Mouse (Mus musculus) hindbrain, embryonic 11.5 days (tissue): ENCODE measurements around the gene Polq. TPM values are rescaled to one million over a fixed set of nuclear protein-coding genes. Genes with fewer than 3 reads are reported as not detected.
A peak's percentile ranks its signal among the peaks of the same experiment; 100 is the strongest.
"Not testable (repeated sequence)": the region's sequence is repeated elsewhere in the genome, so short reads cannot be mapped to it uniquely, and the experiment has no call there.

Source experiments
- ATAC-seq: fragments of 200-750 bp; cut with Nextera tagmentation; 2 replicates; pipeline ENCODE4 v1.8.0; 2017; ENCODE audit warnings: mild to moderate bottlenecking, moderate TSS enrichment, moderate library complexity; ENCODE audit not compliant: low FRiP score
- DNase-seq: peaks from one replicate; pipeline ENCODE4 v3.0.0-alpha.2; 2015; ENCODE audit warnings: low spot score
- H3K27ac ChIP-seq: fragments of 300-500 bp; sonication (generic); 2 replicates; pipeline ENCODE4 v1.5.1; 2014; ENCODE audit warnings: mild to moderate bottlenecking, low read depth, low read length
- H3K27me3 ChIP-seq: fragments of 300-500 bp; sonication (generic); 2 replicates; pipeline ENCODE4 v1.6.1; 2014; ENCODE audit warnings: mild to moderate bottlenecking, low read length, moderate library complexity, mixed read lengths; ENCODE audit not compliant: control insufficient read depth, insufficient read depth
- H3K36me3 ChIP-seq: fragments of 300-500 bp; sonication (generic); 2 replicates; pipeline ENCODE4 v1.6.1; 2014; ENCODE audit warnings: mild to moderate bottlenecking, low read length, moderate library complexity, mixed read lengths; ENCODE audit not compliant: control insufficient read depth, insufficient read depth
- H3K4me1 ChIP-seq: fragments of 300-500 bp; sonication (generic); replicated peaks from 2 replicates; pipeline ENCODE4 v1.6.1; 2014; ENCODE audit warnings: low read length, mixed read lengths; ENCODE audit not compliant: control insufficient read depth, insufficient read depth
- H3K4me2 ChIP-seq: fragments of 300-500 bp; sonication (generic); replicated peaks from 2 replicates; pipeline ENCODE4 v1.6.1; 2014; ENCODE audit warnings: mild to moderate bottlenecking, low read depth, low read length
- H3K4me3 ChIP-seq: fragments of 300-500 bp; sonication (generic); 2 replicates; pipeline ENCODE4 v1.5.1; 2014; ENCODE audit warnings: low read depth, low read length
- H3K9ac ChIP-seq: fragments of 300-500 bp; sonication (generic); 2 replicates; pipeline ENCODE4 v1.6.1; 2014; ENCODE audit warnings: low read depth, low read length
- H3K9me3 ChIP-seq: fragments of 300-500 bp; sonication (generic); 2 replicates; pipeline ENCODE4 v1.6.1; 2016; ENCODE audit warnings: low read length; ENCODE audit not compliant: control insufficient read depth
- WGBS: fragments of 180-500 bp; shearing (Covaris S2); extraction: QIAGEN DNeasy Blood & Tissue Kit; methylation state at CpG from one replicate; pipeline ENCODE4 v1.1.7; 2014; 5-methylcytosine and 5-hydroxymethylcytosine counted together
- polyA plus RNA-seq: library from polyadenylated mRNA; unstranded; fragments of >200 nt; fragmentation: Nextera tagmentation; extraction: Ambion mirVana; gene quantifications from 2 replicates; pipeline ENCODE4 v1.2.1, GENCODE M21; 2014

Polq gene
- polyA plus RNA-seq, 1 experiment from 2014 or later = 11.8 TPM

DNA sequence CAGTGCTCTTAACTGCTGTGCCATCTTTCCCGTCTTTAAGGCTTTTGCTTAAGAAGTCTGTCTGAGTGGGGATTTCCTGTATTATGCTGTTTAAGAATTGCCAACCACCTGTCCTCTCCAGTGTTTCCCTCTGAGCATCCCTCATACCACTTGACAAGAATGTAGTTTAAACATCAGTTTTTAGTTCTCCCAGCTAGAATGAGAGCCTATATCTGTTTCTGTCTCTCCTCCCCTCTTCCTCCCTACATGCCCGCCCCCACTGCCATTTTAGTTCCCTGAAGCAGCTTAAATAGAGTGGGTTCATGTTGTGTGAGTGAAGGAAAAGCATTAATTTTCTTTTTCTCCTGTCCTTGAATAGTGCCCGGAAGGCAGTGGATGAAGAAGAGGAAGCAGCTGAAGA, 48.0 kb downstream of the Polq start:
- H3K4me3 ChIP-seq = no peak overlapping the region
- no peaks in the 10 kb centered on the region for H3K4me1 ChIP-seq
- no peak overlapping the region for H3K9ac ChIP-seq
- H3K27ac ChIP-seq = no peak overlapping the region
- H3K27me3 ChIP-seq = no peaks in the 10 kb centered on the region
- ATAC-seq = no peak
- no peak overlapping the region for H3K4me2 ChIP-seq
- H3K36me3 ChIP-seq = 0 out of 2 replicates have a peak, but pooled peaks cover 6% of the 10 kb centered on the region
- no peaks in the 10 kb centered on the region for H3K9me3 ChIP-seq
- no peak for DNase-seq
- WGBS = 97% methylated on average over 3 of the region's 3 CpGs

DNA sequence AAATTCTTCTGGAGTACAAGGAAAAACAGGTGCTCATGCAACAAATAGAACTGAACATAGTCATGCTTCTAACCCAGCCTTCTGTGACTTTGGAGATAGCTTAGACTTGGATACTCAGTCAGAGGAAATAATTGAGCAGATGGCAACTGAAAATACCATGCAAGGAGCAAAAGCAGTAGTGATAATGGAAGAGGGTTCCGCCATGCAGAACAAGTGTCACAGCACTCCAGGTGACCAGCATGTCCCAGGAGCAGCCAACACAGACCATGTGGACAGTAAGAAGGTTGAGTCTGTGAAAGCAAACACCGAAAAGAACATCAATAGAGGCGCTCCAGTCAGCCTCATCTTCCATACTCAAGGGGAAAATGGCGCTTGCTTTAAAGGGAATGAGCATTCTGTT, 49.7 kb downstream of the Polq start:
- Histone ChIP-seq H3K36me3 (0 out of 2 replicates have a peak, but pooled peaks cover 6% of the 10 kb centered on the region), H3K4me1 (no peaks in the 10 kb centered on the region), H3K9ac (no peak overlapping the region), H3K4me2 (no peak overlapping the region), H3K4me3 (no peak overlapping the region), H3K27ac (no peak overlapping the region), H3K9me3 (no peaks in the 10 kb centered on the region), H3K27me3 (no peaks in the 10 kb centered on the region)
- ATAC-seq = no peak
- WGBS = 96% methylated on average over 4 of the region's 4 CpGs
- no peak for DNase-seq

DNA sequence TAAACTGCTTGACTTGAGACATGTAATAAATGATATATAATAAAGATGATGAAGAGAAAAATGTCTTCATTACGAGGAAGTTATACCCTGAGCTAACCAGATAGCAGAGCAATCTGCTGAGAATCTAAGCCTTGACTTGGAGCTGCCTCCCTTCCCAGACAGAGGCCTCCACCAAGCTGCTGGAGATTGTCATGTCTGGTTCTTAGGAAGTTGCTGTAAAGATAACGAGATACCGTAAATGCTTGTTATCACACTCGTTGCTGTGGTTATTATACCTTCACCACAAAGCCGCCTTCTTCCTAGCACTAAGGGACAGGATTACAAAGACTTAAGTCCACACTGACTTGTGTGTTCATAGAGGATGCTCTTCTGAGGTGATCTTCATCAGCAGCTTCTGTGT, 60.8 kb downstream of the Polq start:
- H3K9me3 ChIP-seq = no peaks in the 10 kb centered on the region
- H3K27ac ChIP-seq = no peak overlapping the region
- H3K9ac ChIP-seq = no peak overlapping the region
- no peak for DNase-seq
- H3K36me3 ChIP-seq = no peaks in the 10 kb centered on the region
- H3K27me3 ChIP-seq = no peaks in the 10 kb centered on the region
- ATAC-seq = no peak
- no peaks in the 10 kb centered on the region for H3K4me1 ChIP-seq
- H3K4me2 ChIP-seq = no peak overlapping the region
- 92% methylated on average over 5 of the region's 5 CpGs for WGBS
- no peak overlapping the region for H3K4me3 ChIP-seq

DNA sequence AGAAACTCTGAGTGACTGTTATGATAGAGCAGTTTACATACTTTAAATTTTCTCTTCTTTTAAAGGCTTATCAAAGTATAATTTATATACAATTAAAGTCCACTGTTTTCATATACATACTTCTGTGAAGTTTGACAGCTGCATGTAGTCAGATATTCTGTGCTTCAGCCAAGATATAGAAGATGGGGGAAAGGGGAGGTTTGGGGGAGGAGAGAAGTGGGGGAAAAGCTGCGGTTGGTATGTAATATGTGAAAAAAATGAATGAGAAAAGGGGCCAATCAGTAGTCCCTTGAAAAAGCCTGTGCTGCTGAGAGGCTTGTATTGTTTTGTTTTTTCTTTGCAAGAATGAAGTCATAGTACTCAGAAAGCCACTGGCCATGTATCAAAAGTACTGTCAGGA, 78.1 kb downstream of the Polq start:
- Histone ChIP-seq H3K27me3 (no peaks in the 10 kb centered on the region), H3K9ac (no peak overlapping the region), H3K9me3 (no peaks in the 10 kb centered on the region), H3K27ac (no peak overlapping the region), H3K4me2 (no peak overlapping the region), H3K4me1 (no peaks in the 10 kb centered on the region), H3K4me3 (no peak overlapping the region), H3K36me3 (no peaks in the 10 kb centered on the region; the same call in 1 of the 2 replicates)
- no peak for ATAC-seq
- no peak for DNase-seq
- 84% methylated on average over 1 of the region's 1 CpGs for WGBS

DNA sequence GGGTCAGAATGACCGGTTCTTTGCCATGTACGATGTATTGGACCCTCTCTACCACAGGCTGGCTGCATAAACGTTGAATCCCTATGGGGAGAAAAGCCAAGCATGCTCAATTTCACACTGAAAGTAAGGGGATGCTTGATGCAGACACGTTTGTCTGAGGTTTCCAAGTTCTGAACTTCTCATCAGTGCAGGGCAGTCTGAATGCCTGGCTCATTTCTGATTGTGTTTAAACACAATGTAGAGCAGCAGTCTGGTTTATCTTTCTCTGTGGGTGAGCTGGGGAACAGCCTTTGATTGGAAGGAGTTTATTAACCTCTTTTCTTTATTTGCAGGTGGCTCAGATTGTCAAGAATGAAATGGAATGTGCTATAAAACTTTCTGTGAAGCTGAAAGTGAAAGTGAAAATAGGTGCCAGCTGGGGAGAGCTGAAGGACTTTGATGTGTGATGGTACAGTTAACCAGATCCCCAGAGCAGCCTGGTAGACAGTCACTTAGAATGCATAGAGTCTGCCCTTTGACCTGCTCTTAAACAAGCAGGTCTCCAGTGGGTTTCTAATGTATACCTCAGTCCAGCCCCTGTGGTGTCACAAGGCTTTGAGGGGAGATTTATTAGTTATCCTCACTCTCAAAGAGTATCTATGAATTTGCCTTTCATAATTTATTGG, 82.7 kb downstream of the Polq start:
- Histone ChIP-seq H3K9ac (no peak overlapping the region), H3K9me3 (no peaks in the 10 kb centered on the region), H3K36me3 (no peaks in the 10 kb centered on the region; the same call in 1 of the 2 replicates), H3K4me3 (no peak overlapping the region), H3K27me3 (no peaks in the 10 kb centered on the region), H3K4me2 (no peak overlapping the region), H3K4me1 (no peaks in the 10 kb centered on the region), H3K27ac (no peak overlapping the region)
- no peak for DNase-seq
- WGBS = 82% methylated on average over 4 of the region's 4 CpGs
- ATAC-seq = no peak

DNA sequence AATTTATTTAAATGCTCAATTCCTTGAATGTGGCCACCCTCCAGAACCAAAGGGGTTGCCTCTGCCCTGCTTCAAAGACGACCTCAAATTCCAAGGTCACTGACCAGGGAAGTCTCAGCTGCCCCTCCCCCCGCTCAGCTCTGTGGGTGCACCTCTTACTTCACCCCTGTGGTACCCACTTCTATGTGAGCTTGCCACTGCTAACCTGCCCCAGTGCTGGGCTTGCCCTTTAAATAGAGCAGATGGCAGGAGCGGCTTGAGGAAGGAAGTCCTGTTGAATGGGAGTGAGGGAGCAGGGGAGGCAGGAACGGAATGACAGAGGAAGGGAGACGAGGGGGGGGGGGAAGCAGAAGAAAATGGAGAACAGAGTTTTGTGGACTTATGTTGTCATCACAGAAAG, 97.2 kb downstream of the Polq start:
- no peaks in the 10 kb centered on the region for H3K4me1 ChIP-seq
- ATAC-seq (no peak), DNase-seq (no peak)
- no peaks in the 10 kb centered on the region for H3K36me3 ChIP-seq
- no peak overlapping the region for H3K27ac ChIP-seq
- no peak overlapping the region for H3K4me3 ChIP-seq
- no peak overlapping the region for H3K4me2 ChIP-seq
- no peaks in the 10 kb centered on the region for H3K9me3 ChIP-seq
- H3K9ac ChIP-seq = no peak overlapping the region
- WGBS = 33% methylated on average over 5 of the region's 5 CpGs
- H3K27me3 ChIP-seq = no peaks in the 10 kb centered on the region

DNA sequence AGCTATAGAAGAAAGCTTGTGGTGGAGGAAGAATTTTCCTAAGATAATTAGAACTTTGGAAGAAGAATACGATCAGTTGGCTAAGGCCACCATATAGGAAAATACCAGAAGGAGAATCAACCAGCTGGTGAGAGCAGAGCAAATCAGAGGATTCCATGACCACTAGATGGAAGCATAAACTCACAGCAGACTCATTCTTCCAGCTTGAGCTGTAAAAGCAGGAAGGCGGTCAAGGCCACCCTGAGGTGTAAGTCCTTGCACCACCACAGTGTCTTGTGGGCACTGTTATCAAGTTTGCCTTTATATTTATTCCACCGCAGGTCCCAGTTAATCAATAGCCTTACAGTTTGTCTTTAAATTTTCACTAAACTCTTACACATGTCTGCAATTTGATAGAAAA, 97.7 kb downstream of the Polq start:
- Histone ChIP-seq H3K27ac (no peak overlapping the region), H3K36me3 (no peaks in the 10 kb centered on the region)
- WGBS = 38% methylated on average over 3 of the region's 3 CpGs

DNA sequence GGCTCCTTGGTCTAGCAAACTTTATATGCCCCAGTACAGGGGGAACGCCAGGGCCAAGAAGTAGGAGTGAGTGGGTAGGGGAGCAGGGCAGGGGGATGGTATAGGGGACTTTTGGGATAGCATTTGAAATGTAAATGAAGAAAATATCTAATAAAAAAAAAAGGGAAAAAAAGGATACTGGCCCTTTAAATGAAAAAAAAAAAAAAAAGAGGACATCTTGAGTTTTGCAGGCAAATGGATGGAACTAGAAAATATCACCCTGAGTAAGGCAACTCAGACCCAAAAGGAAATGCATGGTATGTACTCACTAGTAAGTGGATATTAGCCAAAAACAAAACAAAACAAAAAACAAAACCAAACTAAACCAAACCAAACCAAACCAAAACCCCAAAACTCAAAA, 113.6 kb downstream of the Polq start:
- not testable (repeated sequence) for H3K4me2 ChIP-seq, H3K9ac ChIP-seq, H3K4me1 ChIP-seq, H3K27ac ChIP-seq, H3K36me3 ChIP-seq, H3K9me3 ChIP-seq, DNase-seq, H3K4me3 ChIP-seq, H3K27me3 ChIP-seq, ATAC-seq
- WGBS = 90% methylated on average over 1 of the region's 1 CpGs

More for the DNA sequence above, 97.7 kb downstream of the Polq start:
- Histone ChIP-seq H3K4me2 (no peak overlapping the region), H3K9me3 (no peaks in the 10 kb centered on the region), H3K27me3 (no peaks in the 10 kb centered on the region), H3K4me1 (no peaks in the 10 kb centered on the region), H3K9ac (no peak overlapping the region), H3K4me3 (no peak overlapping the region)
- ATAC-seq (peak; percentile 77), DNase-seq (peak; percentile 66)
